Mouse (Mus musculus): ENCODE measurements at regions not wholly inside any gene's neighbourhood (a gene's known extent, or its start where the extent isn't known, plus 50 kb on each side); places are given as distances from the start of the nearest gene placed in this dataset.
"Not testable (repeated sequence)": the region's sequence is repeated elsewhere in the genome, so short reads cannot be mapped to it uniquely, and the experiment has no call there.

DNA sequence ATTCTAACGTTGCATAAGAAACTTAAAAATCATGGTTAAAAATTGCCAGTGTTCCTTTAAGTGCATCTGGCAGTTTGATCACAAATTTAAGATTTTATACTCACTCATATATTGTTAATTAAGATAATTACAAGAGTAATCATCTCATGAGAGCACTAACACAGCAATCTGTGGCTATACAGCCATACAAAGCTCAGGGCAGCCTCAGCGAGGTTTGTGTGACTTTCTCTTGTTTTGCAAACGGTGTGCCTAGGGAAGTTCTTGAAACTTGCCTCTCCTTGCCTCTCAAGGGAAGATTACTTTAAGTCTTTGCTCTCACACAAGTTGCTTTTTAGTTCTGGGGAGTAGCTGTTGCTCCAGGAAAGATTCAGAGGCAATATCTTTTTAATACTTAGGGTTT is 58.1 kb upstream of the Slc1a4 start:
- no peak for DNase-seq (ENCODE audit: low spot score)

- DNase-seq (ENCODE audit: low spot score) = not testable (repeated sequence)
These were observed 60.8 kb upstream of the Slc1a4 start for GRCm38 (mm10) chr11:20393302-20393701.

DNA sequence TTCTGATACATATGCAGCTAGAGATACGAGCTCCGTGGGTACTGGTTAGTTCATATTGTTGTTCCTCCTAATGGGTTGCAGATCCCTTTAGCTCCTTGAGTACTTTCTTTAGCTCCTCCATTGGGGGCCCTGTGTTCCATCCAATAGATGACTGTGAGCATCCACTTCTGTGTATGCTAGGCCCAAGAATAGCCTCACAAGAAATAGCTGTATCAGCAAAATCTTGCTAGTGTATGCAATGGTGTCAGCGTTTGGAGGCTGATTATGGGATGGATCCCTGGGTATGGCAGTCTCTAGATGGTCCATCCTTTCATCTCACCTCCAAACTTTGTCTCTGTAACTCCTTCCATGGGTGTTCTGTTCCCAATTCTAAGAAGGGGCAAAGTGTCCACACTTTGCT is 61.3 kb upstream of the Slc1a4 start:
- DNase-seq (ENCODE audit: low spot score) = not testable (repeated sequence)

DNA sequence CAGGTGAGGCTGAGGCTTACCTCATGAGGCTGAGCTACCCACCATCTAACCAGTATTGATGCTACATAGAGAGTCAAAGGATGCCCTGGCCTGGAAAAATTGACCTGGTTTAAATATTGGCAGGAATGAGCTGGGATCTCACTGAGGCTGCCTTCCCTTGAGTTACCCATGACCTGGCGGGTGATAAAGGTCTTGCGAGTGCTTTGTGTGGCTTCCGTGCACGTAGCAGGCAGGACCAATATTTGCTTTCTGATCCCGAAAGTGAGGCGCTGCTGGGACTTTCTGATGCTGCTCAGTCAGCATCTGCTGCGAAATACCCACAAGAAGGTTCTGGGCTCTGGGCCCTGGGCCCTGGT is 63.3 kb upstream of the Slc1a4 start:
- DNase-seq (ENCODE audit: low spot score) = no peak

- DNase-seq (ENCODE audit: low spot score) = peak; percentile 35
These were observed 63.8 kb upstream of the Slc1a4 start for GRCm38 (mm10) chr11:20396204-20396848.

- DNase-seq (ENCODE audit: low spot score) = no peak
These were observed 64.4 kb upstream of the Slc1a4 start for GRCm38 (mm10) chr11:20396884-20397283.

- DNase-seq (ENCODE audit: low spot score) = peak; percentile 81
These were observed 68.1 kb upstream of the Slc1a4 start for GRCm38 (mm10) chr11:20400302-20401234.

- peak; percentile 2 for DNase-seq (ENCODE audit: low spot score)
These were observed 70.9 kb upstream of the Slc1a4 start for GRCm38 (mm10) chr11:20403456-20403855.

- DNase-seq (ENCODE audit: low spot score) = no peak
These were observed 72.0 kb upstream of the Slc1a4 start for GRCm38 (mm10) chr11:20404476-20404875.

DNA sequence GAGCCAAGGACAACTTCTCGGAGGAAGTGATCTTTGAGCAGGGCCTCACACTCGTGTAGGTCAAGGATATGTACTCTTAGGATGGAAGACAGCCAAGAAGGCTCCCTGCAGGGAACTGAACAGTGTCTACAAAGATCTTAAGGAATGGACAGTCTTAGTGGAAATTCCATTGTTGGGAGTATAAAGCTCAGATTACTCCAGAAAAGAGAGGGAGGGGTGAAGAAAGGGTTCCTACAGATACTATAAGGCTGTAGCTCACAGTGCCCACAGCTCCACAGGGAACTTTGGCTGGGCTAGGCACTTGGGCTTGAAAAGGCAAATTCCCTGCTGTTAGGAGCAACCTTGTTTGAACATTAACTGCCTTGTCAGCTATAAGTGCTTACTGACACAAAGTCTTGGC is 85.6 kb upstream of the Slc1a4 start:
- no peak for DNase-seq (ENCODE audit: low spot score)

DNA sequence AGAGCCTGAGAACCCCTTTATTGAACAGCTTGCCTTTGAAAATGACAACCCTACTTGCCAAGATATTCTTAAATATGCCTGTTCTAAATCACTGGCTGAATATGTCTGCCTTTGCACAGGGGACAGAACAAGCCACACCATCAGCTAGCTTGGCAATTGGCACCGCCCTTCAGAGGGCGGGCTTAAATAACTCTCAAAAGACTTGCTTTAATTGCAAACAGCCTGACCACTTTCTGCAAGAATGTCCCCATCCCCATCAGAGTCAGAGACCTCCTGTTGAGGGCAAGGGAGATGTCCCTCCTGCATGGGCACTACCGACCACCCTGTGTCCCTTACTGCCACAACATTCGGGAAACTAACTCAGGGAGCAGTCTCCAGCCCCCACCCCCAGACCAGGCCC is 88.4 kb upstream of the Slc1a4 start:
- DNase-seq (ENCODE audit: low spot score) = no peak

GRCm38 (mm10) chr11:20436057-20436456 is 103.5 kb upstream of the Slc1a4 start:
- no peak for DNase-seq (ENCODE audit: low spot score)

DNA sequence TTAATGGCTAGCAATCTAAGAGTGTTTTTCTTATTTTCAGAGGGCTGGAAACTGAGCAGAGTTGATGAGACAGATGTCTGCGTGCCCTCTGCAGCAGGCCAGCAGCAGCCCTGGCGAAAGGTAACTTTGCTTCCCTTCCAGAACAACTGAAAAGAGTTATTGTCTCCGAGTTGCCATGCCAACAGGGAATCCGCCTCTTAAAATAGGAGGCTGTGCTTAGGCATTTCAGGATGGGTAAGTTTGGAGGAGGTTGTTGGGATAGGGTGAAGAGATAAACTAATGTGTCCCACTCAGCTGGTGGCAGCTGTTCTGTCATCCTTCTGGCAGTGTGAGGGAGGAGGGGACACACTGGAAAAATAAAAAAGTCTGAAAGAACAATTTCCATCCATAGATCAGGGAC is 100.6 kb upstream of the Sertad2 start:
- no peak for DNase-seq (ENCODE audit: low spot score)

GRCm38 (mm10) chr11:20445061-20445902 is 97.8 kb upstream of the Sertad2 start:
- no peak for DNase-seq (ENCODE audit: low spot score)

GRCm38 (mm10) chr11:20445903-20446264 is 97.2 kb upstream of the Sertad2 start:
- peak; percentile 56 for DNase-seq (ENCODE audit: low spot score)

DNA sequence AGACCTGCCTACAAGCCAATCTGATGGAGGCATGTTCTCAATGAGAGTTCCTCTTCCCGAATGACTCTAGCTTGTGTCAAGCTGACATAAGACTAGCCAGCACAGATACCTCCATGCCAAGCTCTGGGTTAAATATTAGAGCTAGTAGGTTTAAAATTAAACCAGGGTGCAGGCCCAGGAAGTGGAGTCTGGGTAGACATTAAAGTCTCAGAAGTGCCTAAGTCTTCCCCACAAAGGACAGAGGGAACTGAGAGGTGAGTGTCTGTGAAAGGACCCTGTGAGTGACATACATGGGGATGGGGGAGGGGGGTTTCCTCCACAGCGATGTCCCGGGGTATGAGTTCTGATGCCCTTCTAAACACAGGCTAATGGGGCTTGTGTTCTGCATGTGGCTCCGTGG is 90.2 kb upstream of the Sertad2 start:
- DNase-seq (ENCODE audit: low spot score) = no peak

DNA sequence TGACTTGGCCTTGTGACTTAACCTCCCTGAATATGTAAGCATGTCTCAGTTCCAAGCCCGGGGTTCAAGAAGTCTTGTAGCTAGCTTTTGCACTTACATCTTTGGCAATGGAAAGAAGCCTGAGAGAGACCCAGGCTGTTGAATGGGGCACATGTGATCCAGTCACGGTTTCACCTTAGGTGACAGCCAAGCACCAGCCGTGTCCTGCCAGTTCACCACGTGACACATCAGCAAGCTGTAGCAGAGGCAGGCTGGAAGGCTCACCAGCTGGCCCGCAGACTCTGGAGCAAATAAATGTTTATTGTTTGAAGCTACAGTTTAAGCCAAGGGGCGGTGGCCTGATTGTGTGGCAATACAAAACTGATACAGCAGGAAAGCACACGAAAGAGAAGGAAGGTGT is 89.3 kb upstream of the Sertad2 start:
- no peak for DNase-seq (ENCODE audit: low spot score)

DNA sequence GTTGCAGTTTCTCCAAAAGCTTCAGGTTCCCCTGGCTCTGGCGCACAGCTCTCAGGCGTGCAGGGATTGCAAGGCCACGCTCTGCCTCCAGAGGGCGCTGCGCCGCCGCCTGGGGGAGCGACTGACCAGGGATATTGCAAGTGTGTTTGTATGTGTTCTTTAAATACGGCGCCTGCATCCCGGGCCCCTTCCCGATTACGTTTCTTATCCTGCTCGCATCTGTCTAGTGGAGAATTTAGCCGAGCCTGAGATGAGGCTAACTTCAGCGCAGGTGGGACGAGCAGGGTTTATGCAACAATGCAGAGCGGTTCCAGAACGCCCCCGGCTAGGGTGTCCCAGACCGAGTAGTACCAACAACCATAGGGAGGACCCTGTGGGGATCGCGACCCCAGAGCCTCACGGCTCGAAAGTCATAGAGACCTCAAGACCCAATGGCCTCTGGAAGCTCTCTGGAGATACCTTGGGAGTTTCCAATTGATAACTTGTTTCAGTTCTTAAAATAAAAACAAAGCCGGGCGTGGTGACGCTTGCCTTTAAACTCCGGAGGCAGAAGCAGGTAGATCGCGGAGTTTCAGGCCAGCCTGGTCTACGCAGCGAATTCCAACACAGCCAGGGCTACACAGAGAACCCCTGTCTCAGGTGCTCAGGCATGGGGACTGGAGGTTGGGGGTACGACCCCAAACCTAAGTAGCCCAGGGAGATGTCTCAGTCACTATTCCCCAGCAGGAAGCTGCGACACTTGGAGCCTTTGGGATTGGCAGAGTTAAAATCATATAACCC is 87.8 kb upstream of the Sertad2 start:
- peak; percentile 84 for DNase-seq (ENCODE audit: low spot score)

DNA sequence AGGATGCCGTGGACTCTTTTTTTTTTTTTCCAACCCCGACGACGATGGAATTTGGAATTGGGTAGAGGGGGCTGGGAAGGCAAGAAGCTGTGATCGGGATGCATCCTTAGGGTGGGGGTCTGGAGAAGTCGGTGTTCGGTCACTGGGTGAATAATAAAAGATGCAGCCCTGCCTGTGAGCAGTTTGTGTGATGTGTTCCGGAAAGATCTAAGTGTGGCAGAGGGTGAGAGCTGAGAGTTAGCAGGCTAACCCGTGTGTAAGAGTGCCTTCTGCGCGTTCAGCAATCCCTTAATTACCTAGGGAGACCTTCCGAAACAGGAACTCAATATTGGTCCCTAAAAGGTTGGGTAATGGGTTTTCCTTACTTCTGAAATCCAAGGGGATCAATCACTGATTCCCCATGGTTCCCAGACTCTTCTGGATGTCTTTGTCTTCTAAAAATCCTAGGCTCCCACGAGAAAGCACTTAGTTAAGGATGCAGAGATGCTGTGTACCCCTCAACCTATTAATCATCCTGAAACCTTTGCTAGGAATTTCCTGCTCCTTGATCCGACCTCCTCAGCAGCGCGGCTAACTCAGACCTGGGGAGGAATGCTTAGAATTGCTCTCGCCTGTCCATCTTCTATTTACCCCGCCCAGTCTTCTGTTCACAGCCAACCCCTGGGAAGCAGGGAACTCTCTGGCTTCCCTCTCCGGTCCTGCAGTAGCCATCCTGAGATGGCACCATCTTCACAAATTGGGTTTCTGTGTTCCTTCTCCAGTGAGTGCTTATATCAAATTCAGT is 87.0 kb upstream of the Sertad2 start:
- no peak for DNase-seq (ENCODE audit: low spot score)

DNA sequence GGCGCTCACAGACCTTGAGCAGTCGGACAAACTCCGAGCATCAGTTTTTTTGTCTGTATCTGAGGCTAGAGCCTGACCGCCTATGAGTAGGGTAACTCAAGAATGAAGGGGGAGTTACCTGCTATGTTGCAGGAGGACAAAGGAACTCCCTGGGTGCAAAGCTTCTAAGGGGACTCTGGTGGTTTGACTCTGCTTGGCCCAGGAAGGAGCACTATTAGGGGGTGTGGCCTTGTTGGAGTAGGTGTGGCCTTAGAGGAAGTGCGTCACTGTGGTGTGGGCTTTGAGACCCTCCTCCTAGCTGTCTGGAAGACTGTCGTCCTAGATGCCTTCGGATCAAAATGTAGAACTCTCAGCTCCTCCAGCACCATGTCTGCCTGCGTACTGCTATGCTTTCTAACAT is 83.9 kb upstream of the Sertad2 start:
- DNase-seq (ENCODE audit: low spot score) = no peak

- no peak for DNase-seq (ENCODE audit: low spot score)
These were observed 82.5 kb upstream of the Sertad2 start for GRCm38 (mm10) chr11:20460501-20460921.

Measured in lung, postnatal 25 days (tissue).